Mouse (Mus musculus): Measurements from ENCODE around the gene Slc7a5.

Slc7a5 gene

DNA sequence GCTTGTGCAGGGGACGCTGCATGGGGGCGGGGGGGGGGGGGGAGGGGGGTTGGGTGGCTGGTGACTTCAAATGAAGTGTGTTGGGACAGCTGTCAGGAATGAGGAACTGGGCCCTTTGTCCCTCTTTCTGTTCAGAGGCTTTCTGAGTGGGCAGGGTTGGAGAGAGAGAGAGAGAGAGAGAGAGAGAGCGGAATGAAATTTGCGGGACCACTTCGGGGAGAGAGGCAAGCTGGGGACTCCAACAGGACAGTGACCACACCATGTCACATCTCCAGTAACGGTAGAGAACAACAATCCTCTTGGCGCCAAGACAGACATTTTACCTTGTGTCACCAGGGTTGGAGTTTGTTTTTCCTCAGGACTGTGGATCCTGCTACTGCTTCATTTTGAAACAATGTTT lies 62.7 kb downstream of the Slc7a5 start:
- no peak for TF ChIP-seq GATA4 (IDR thresholded peaks at IDR 0.05; ENCODE audit: insufficient replicate concordance, low read length)

GRCm38 (mm10) chr8:121843184-121843733 lies 64.2 kb downstream of the Slc7a5 start:
- TF ChIP-seq GATA4 (IDR thresholded peaks at IDR 0.05; ENCODE audit: insufficient replicate concordance, low read length): no peak

DNA sequence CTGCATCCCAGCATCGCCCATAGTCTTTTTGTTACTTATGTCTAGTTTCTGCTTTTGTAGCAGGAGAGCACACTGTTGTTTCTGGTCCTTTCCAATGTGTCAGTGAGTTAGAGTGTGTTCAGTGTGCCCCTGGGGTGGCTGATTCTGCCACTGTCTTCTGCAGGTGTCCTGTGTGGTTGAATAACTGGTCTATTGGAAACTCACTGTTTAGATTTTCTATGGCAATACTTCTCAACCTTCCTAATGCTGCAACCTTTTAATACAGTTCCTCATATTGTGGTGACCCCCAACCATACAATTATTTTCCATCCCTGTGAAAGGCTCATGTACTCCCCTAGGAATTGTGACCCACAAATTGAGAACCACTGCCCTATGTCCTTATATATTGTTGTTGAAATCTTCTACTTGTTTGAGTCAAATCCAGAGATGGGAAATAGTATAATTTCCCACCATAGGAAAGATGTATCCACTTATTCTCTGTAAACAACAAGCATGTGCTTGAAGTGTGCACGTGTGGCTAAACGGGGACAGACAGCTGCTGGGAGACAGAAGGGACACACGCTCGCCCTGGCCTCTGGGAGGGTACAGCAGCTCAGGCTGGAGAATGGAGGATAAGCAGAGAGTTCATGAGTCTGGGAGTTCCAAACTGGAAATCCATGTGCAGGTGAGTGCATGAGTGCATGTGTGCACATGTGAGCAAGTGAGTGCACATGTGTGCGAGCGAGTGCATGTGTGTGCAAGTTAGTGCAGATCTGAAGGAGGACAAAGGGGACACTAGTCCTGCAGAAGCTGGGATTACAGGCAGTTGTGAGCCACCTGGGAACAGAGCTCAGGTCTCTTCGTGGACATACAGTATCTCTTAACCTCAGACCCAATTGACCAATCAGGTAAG lies 65.2 kb downstream of the Slc7a5 start:
- no peak for TF ChIP-seq GATA4 (IDR thresholded peaks at IDR 0.05; ENCODE audit: insufficient replicate concordance, low read length)

- no peak for TF ChIP-seq GATA4 (IDR thresholded peaks at IDR 0.05; ENCODE audit: insufficient replicate concordance, low read length)
Observed at GRCm38 (mm10) chr8:121841242-121841641, 66.3 kb downstream of the Slc7a5 start.

DNA sequence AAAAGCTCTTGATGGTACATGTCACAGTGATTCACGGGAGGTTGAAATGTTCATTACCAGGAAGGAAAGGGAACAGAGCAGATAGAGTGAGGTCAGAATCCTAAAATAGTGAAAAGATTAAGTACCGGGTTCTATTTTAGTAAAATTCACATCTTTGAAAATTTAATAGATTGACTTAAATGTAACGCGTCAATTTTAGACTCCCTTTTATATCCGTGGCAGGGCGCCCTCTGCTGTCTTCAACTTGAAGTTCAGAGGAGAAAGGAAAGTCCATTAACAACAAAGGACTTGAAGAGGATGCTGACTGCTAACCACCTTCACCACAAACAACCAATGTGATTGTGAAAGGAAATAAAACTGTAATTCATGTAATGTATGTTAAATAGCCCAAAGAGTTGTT lies 75.0 kb downstream of the Slc7a5 start:
- no peak for TF ChIP-seq GATA4 (IDR thresholded peaks at IDR 0.05; ENCODE audit: insufficient replicate concordance, low read length)

- TF ChIP-seq GATA4 (IDR thresholded peaks at IDR 0.05; ENCODE audit: insufficient replicate concordance, low read length): no peak
Observed at GRCm38 (mm10) chr8:121832061-121832460, 75.4 kb downstream of the Slc7a5 start.

Data from liver, adult (tissue).